Mouse (Mus musculus): ENCODE results near the gene Bbs2. TPM values are rescaled to one million over a fixed set of nuclear protein-coding genes. Genes with fewer than 3 reads are reported as not detected.

Gene Bbs2
- total and polyA plus RNA-seq, 3 experiments: 3.4 to 6.8 TPM; not detected in 1

- Histone ChIP-seq H3K27ac (ENCODE audit: control insufficient read depth, low read depth, low read length) (no peak overlapping the region), H3K9me3 (replicated peaks; ENCODE audit: insufficient read depth, low read length) (no peaks in the 10 kb centered on the region), H3K79me2 (ENCODE audit: control insufficient read depth, insufficient read depth, low read length, poor library complexity) (no peaks in the 10 kb centered on the region), H3K4me3 (ENCODE audit: control insufficient read depth in 1 of 2, insufficient read depth in 1 of 2, low read depth in 2 of 2, low read length in 2 of 2) (no peak overlapping the region), H3K4me1 (ENCODE audit: control insufficient read depth in 1 of 2, insufficient read depth in 2 of 2, low read length in 2 of 2) (no peaks in the 10 kb centered on the region; a peak in 1 of 4 replicates), H3K36me3 (ENCODE audit: control insufficient read depth in 1 of 2, insufficient read depth in 2 of 2, low read length in 2 of 2) (no peaks in the 10 kb centered on the region), H3K27me3 (ENCODE audit: control insufficient read depth in 1 of 2, insufficient read depth in 2 of 2, low read length in 2 of 2) (no peaks in the 10 kb centered on the region), H3K9ac (ENCODE audit: control insufficient read depth, low read depth, low read length, poor library complexity, severe bottlenecking) (no peak overlapping the region)
- TF ChIP-seq GABPA (IDR thresholded peaks at IDR 0.05; ENCODE audit: low read depth, low read length) (no peak), ZNF384 (IDR thresholded peaks at IDR 0.05; ENCODE audit: low read depth, low read length) (no peak)
- no peak for DNase-seq (ENCODE audit: low read depth, low spot score)
These were observed 10.8 kb downstream of the Bbs2 start for GRCm38 (mm10) chr8:94087964-94088363.

DNA sequence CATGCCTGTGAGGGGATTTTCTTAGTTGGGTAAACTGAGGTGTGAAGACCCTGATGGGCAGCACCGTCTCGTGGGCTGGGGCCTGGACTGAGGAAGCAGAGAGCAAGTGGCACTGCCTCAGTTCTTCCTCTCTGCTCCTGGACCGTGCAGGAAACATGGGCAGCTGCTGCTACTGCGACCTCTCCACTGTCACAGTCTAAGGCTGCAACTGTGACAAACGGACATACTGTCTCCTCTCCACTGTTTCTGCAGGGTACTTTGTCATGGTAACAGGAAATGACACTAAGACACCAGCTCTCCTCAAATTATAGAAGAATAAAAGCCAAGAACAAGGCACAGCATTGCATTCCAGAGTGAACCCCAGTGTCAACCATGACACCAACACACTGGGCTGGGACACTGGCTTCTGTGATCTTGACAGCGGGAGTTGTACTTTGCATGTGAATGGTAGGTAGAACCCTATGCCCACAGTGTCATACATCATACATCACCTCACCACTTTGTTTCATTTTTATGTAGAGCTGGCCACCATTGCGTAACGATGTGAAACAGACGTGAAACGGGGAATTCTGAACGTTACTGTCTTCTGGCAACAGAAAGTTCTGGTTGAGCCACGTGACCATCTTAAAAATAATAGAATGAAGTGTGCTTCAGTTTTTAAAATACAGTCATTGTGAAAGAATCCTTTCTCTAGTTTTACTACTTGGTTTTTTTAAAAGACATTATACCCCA lies 22.1 kb downstream of the Bbs2 start:
- Histone ChIP-seq H3K27ac (ENCODE audit: control insufficient read depth, low read depth, low read length) (no peak overlapping the region), H3K9me3 (replicated peaks; ENCODE audit: insufficient read depth, low read length) (no peaks in the 10 kb centered on the region), H3K4me3 (ENCODE audit: control insufficient read depth in 1 of 2, insufficient read depth in 1 of 2, low read depth in 2 of 2, low read length in 2 of 2) (no peak overlapping the region), H3K36me3 (ENCODE audit: control insufficient read depth in 1 of 2, insufficient read depth in 2 of 2, low read length in 2 of 2) (no peaks in the 10 kb centered on the region), H3K9ac (ENCODE audit: control insufficient read depth, low read depth, low read length, poor library complexity, severe bottlenecking) (no peak overlapping the region), H3K27me3 (ENCODE audit: control insufficient read depth in 1 of 2, insufficient read depth in 2 of 2, low read length in 2 of 2) (no peaks in the 10 kb centered on the region), H3K4me1 (ENCODE audit: control insufficient read depth in 1 of 2, insufficient read depth in 2 of 2, low read length in 2 of 2) (no peaks in the 10 kb centered on the region), H3K79me2 (ENCODE audit: control insufficient read depth, insufficient read depth, low read length, poor library complexity) (no peaks in the 10 kb centered on the region)
- no peak for DNase-seq (ENCODE audit: low read depth, low spot score)
- TF ChIP-seq GATA1 (IDR thresholded peaks at IDR 0.05; ENCODE audit: low read depth, low read length): no peak

- no peak for DNase-seq (ENCODE audit: low read depth, low spot score)
- Histone ChIP-seq H3K9me3 (replicated peaks; ENCODE audit: insufficient read depth, low read length) (no peaks in the 10 kb centered on the region), H3K79me2 (ENCODE audit: control insufficient read depth, insufficient read depth, low read length, poor library complexity) (no peaks in the 10 kb centered on the region), H3K9ac (ENCODE audit: control insufficient read depth, low read depth, low read length, poor library complexity, severe bottlenecking) (no peak overlapping the region), H3K36me3 (ENCODE audit: control insufficient read depth in 1 of 2, insufficient read depth in 2 of 2, low read length in 2 of 2) (peaks cover 2 to 3% of the 10 kb centered on the region in 2 experiments; a peak in 2 of 4 replicates), H3K27me3 (ENCODE audit: control insufficient read depth in 1 of 2, insufficient read depth in 2 of 2, low read length in 2 of 2) (no peaks in the 10 kb centered on the region), H3K27ac (ENCODE audit: control insufficient read depth, low read depth, low read length) (no peak overlapping the region), H3K4me1 (ENCODE audit: control insufficient read depth in 1 of 2, insufficient read depth in 2 of 2, low read length in 2 of 2) (no peaks in the 10 kb centered on the region), H3K4me3 (ENCODE audit: control insufficient read depth in 1 of 2, insufficient read depth in 1 of 2, low read depth in 2 of 2, low read length in 2 of 2) (no peak overlapping the region)
- TF ChIP-seq ZC3H11A (IDR thresholded peaks at IDR 0.05; ENCODE audit: low read depth, low read length) (no peak), RAD21 (IDR thresholded peaks at IDR 0.05; ENCODE audit: low read depth, low read length) (no peak), TAL1 (IDR thresholded peaks at IDR 0.05; ENCODE audit: low read length) (no peak), TCF12 (IDR thresholded peaks at IDR 0.05; ENCODE audit: low read depth, low read length) (no peak), MAZ (IDR thresholded peaks at IDR 0.05; ENCODE audit: low read depth, low read length) (no peak), MAX (IDR thresholded peaks at IDR 0.05; ENCODE audit: low read length) (no peak), POLR2A (IDR thresholded peaks at IDR 0.05; ENCODE audit: control insufficient read depth in 1 of 2, insufficient read depth in 1 of 2, low read depth in 1 of 2, low read length in 2 of 2, poor library complexity in 1 of 2) (no peak), RCOR1 (IDR thresholded peaks at IDR 0.05; ENCODE audit: low read depth, low read length) (no peak), TBP (IDR thresholded peaks at IDR 0.05; ENCODE audit: low read depth, low read length) (no peak), UBTF (IDR thresholded peaks at IDR 0.05; ENCODE audit: borderline replicate concordance, insufficient read depth, low read depth, low read length) (no peak), EP300 (IDR thresholded peaks at IDR 0.05; ENCODE audit: low read depth in 1 of 2, low read length in 2 of 2) (no peak), JUND (IDR thresholded peaks at IDR 0.05; ENCODE audit: low read depth, low read length) (no peak), NELFE (IDR thresholded peaks at IDR 0.05; ENCODE audit: low read depth, low read length) (no peak), MYB (IDR thresholded peaks at IDR 0.05; ENCODE audit: low read depth, low read length) (no peak), ZNF384 (IDR thresholded peaks at IDR 0.05; ENCODE audit: low read depth, low read length) (no peak), SMC3 (IDR thresholded peaks at IDR 0.05; ENCODE audit: low read depth, low read length) (no peak), ZKSCAN1 (IDR thresholded peaks at IDR 0.05; ENCODE audit: low read depth, low read length) (no peak)
These were observed 29.9 kb downstream of the Bbs2 start for GRCm38 (mm10) chr8:94068793-94069192.
